Mouse (Mus musculus) hindbrain, embryonic 16.5 days (tissue): ENCODE data around the gene Retnla. TPM values are rescaled to one million over a fixed set of nuclear protein-coding genes. Genes with fewer than 3 reads are reported as not detected.

ENCODE experiments used
- ATAC-seq: fragments of 200-750 bp; cut with Nextera tagmentation; 2 replicates; pipeline ENCODE4 v1.8.0; 2017; ENCODE audit warnings: moderate TSS enrichment, moderate library complexity
- H3K27ac ChIP-seq: fragments of 300-500 bp; sonication (generic); 2 replicates; pipeline ENCODE4 v1.5.1; 2014; ENCODE audit warnings: low read depth, mild to moderate bottlenecking, control low read depth, low read length, moderate library complexity
- H3K27me3 ChIP-seq: fragments of 300-500 bp; sonication (generic); replicated peaks from 2 replicates; pipeline ENCODE4 v1.6.1; 2014; ENCODE audit warnings: low read length; ENCODE audit not compliant: control insufficient read depth, insufficient read depth
- H3K36me3 ChIP-seq: fragments of 300-500 bp; sonication (generic); 2 replicates; pipeline ENCODE4 v1.6.1; 2014; ENCODE audit warnings: mild to moderate bottlenecking, low read length, moderate library complexity, mixed read lengths; ENCODE audit not compliant: control insufficient read depth, insufficient read depth
- H3K4me1 ChIP-seq: fragments of 300-500 bp; sonication (generic); 2 replicates; pipeline ENCODE4 v1.6.1; 2014; ENCODE audit warnings: low read depth, low read length; ENCODE audit not compliant: control insufficient read depth, insufficient read depth
- H3K4me2 ChIP-seq: fragments of 300-500 bp; sonication (generic); 2 replicates; pipeline ENCODE4 v1.6.1; 2014; ENCODE audit warnings: mild to moderate bottlenecking, low read length, control low read depth, moderate library complexity
- H3K4me3 ChIP-seq: fragments of 300-500 bp; sonication (generic); 2 replicates; pipeline ENCODE4 v1.5.1; 2014; ENCODE audit warnings: mild to moderate bottlenecking, low read length, control low read depth, moderate library complexity
- H3K9ac ChIP-seq: fragments of 300-500 bp; sonication (generic); 2 replicates; pipeline ENCODE4 v1.6.1; 2014; ENCODE audit warnings: low read depth, mild to moderate bottlenecking, control low read depth, low read length, moderate library complexity
- H3K9me3 ChIP-seq: fragments of 300-500 bp; sonication (generic); 2 replicates; pipeline ENCODE4 v1.6.1; 2014; ENCODE audit warnings: mild to moderate bottlenecking, low read length, moderate library complexity; ENCODE audit not compliant: control insufficient read depth
- WGBS: fragments of 180-500 bp; shearing (Covaris S2); extraction: QIAGEN DNeasy Blood & Tissue Kit; methylation state at CpG from one replicate; pipeline ENCODE4 v1.1.7; 2014; 5-methylcytosine and 5-hydroxymethylcytosine counted together
- polyA plus RNA-seq: library from polyadenylated mRNA; unstranded; fragments of >200 nt; fragmentation: Nextera tagmentation; extraction: Ambion mirVana; gene quantifications from 2 replicates; pipeline ENCODE4 v1.2.1, GENCODE M21; 2015

The Retnla gene
- polyA plus RNA-seq, 1 experiment from 2014 or later, result not detected

- Histone ChIP-seq H3K4me3 (no peak overlapping the region), H3K9me3 (no peaks in the 10 kb centered on the region), H3K36me3 (no peaks in the 10 kb centered on the region), H3K27me3 (no peaks in the 10 kb centered on the region), H3K9ac (no peak overlapping the region), H3K27ac (no peak overlapping the region), H3K4me2 (no peak overlapping the region), H3K4me1 (no peaks in the 10 kb centered on the region)
- WGBS, result 78% methylated on average over 3 of the region's 3 CpGs
- no peak for ATAC-seq
These were observed 27.3 kb downstream of the Retnla start for GRCm38 (mm10) chr16:48869671-48870070.

- Histone ChIP-seq H3K36me3 (no peaks in the 10 kb centered on the region), H3K4me3 (no peak overlapping the region), H3K27ac (no peak overlapping the region), H3K9ac (no peak overlapping the region), H3K9me3 (no peaks in the 10 kb centered on the region), H3K4me2 (no peak overlapping the region), H3K4me1 (no peaks in the 10 kb centered on the region), H3K27me3 (no peaks in the 10 kb centered on the region)
- 95% methylated on average over 1 of the region's 1 CpGs for WGBS
- no peak for ATAC-seq
These were observed 29.4 kb downstream of the Retnla start for GRCm38 (mm10) chr16:48871754-48872153.

GRCm38 (mm10) chr16:48872321-48872720 is 30.0 kb downstream of the Retnla start, which contains the start of gene Retnlg:
Gene Retnlg (plus strand): TSS chr16:48872621.
- no peaks in the 10 kb centered on the region for H3K36me3 ChIP-seq
- no peak for ATAC-seq
- H3K4me1 ChIP-seq, result no peaks in the 10 kb centered on the region
- no peaks in the 10 kb centered on the region for H3K27me3 ChIP-seq
- no peak within 1 kb of the TSS for H3K4me2 ChIP-seq
- no peaks in the 10 kb centered on the region for H3K9me3 ChIP-seq
- no peak within 1 kb of the TSS for H3K27ac ChIP-seq
- 88% methylated on average over 4 of the region's 4 CpGs for WGBS
- H3K4me3 ChIP-seq, result no peak within 1 kb of the TSS
- H3K9ac ChIP-seq, result no peak within 1 kb of the TSS

- Histone ChIP-seq H3K36me3 (no peaks in the 10 kb centered on the region), H3K4me3 (no peak overlapping the region), H3K4me2 (no peak overlapping the region), H3K27ac (no peak overlapping the region), H3K27me3 (no peaks in the 10 kb centered on the region), H3K4me1 (no peaks in the 10 kb centered on the region), H3K9ac (no peak overlapping the region), H3K9me3 (no peaks in the 10 kb centered on the region)
- WGBS, result 73% methylated on average over 2 of the region's 2 CpGs
- no peak for ATAC-seq
These were observed 48.4 kb downstream of the Retnla start for GRCm38 (mm10) chr16:48890733-48891132.

Other genes starting within 250 kb of the Retnla start
- 0.09 and 0.17 TPM in 2 replicates for gene Trat1, start 70.5 kb upstream of the Retnla start, polyA plus RNA-seq
- gene Retnlb, start 25.7 kb upstream of the Retnla start, polyA plus RNA-seq, result not detected in 2 replicates
- gene Retnlg, start 30.1 kb downstream of the Retnla start, polyA plus RNA-seq, result 0.56 TPM in 1 of 2 replicates, not detected in the other
- 53.5 and 55.2 TPM in 2 replicates for gene Dzip3, start 151.6 kb downstream of the Retnla start, polyA plus RNA-seq
- gene Cip2a, start 151.6 kb downstream of the Retnla start, polyA plus RNA-seq, result 6.0 and 7.6 TPM in 2 replicates
- gene Myh15, start 214.9 kb downstream of the Retnla start, polyA plus RNA-seq, result 0.09 and 0.10 TPM in 2 replicates